Mouse (Mus musculus) liver, embryonic 15.5 days (tissue): ENCODE measurements around the gene Gtf2h3. TPM values are rescaled to one million over a fixed set of nuclear protein-coding genes. Genes with fewer than 3 reads are reported as not detected.
A peak's percentile ranks its signal among the peaks of the same experiment; 100 is the strongest.
"Not testable (repeated sequence)": the region's sequence is repeated elsewhere in the genome, so short reads cannot be mapped to it uniquely, and the experiment has no call there.

Experiments used
- ATAC-seq: fragments of 200-750 bp; cut with Nextera tagmentation; 2 replicates; pipeline ENCODE4 v1.8.0; 2017; ENCODE audit warnings: moderate number of reproducible peaks, mild to moderate bottlenecking, moderate library complexity; ENCODE audit not compliant: insufficient read depth
- H3K27ac ChIP-seq: fragments of 300-500 bp; sonication (generic); replicated peaks from 2 replicates; pipeline ENCODE4 v1.5.1; 2015; ENCODE audit warnings: mild to moderate bottlenecking, inconsistent platforms
- H3K27me3 ChIP-seq: fragments of 300-500 bp; sonication (generic); 2 replicates; pipeline ENCODE4 v1.6.1; 2015; ENCODE audit warnings: mild to moderate bottlenecking, inconsistent platforms
- H3K36me3 ChIP-seq: fragments of 300-500 bp; sonication (generic); replicated peaks from 2 replicates; pipeline ENCODE4 v1.6.1; 2015; ENCODE audit warnings: moderate library complexity, mild to moderate bottlenecking, inconsistent platforms
- H3K4me1 ChIP-seq: fragments of 300-500 bp; sonication (generic); replicated peaks from 2 replicates; pipeline ENCODE4 v1.6.1; 2015; ENCODE audit warnings: inconsistent platforms
- H3K4me2 ChIP-seq: fragments of 300-500 bp; sonication (generic); 2 replicates; pipeline ENCODE4 v1.6.1; 2015; ENCODE audit warnings: moderate library complexity, mild to moderate bottlenecking, inconsistent platforms
- H3K4me3 ChIP-seq: fragments of 300-500 bp; sonication (generic); replicated peaks from 2 replicates; pipeline ENCODE4 v1.5.1; 2015; ENCODE audit warnings: mild to moderate bottlenecking, inconsistent platforms
- H3K9ac ChIP-seq: fragments of 300-500 bp; sonication (generic); 2 replicates; pipeline ENCODE4 v1.6.1; 2015; ENCODE audit warnings: moderate library complexity, mild to moderate bottlenecking, inconsistent platforms
- H3K9me3 ChIP-seq: fragments of 300-500 bp; sonication (generic); replicated peaks from 2 replicates; pipeline ENCODE4 v1.6.1; 2016; ENCODE audit warnings: inconsistent platforms
- WGBS: fragments of 180-500 bp; shearing (Covaris S2); methylation state at CpG from one replicate; pipeline ENCODE4 v1.1.7; 2015; ENCODE audit warnings: mixed read lengths; ENCODE audit not compliant: insufficient replicate concordance; 5-methylcytosine and 5-hydroxymethylcytosine counted together
- polyA plus RNA-seq: library from polyadenylated mRNA; unstranded; fragments of >200 nt; fragmentation: Nextera tagmentation; extraction: Ambion mirVana; gene quantifications from 2 replicates; pipeline ENCODE4 v1.2.1, GENCODE M21; 2015

Gtf2h3 gene
- polyA plus RNA-seq, 1 experiment from 2014 or later: 19.4 TPM

DNA sequence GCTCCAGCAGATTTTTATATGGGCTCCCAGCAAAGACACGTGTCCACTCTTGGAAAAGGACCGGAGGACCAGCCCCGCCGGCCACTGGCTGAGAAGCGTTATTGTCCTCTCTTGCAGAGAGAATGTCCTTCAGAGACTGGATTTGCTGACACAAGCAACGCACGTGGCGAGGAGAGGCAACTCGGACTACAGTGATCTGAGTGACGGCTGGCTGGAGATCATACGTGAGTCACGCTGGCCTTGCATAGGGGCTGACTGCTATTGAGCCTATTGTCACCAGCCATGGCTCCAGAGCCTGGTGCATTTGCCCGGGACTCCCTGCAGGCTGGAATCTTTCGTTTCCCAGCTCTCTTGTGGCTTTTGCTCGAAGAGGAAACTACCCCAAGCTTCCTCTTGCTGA, 44.0 kb downstream of the Gtf2h3 start:
- 60% methylated on average over 15 of the region's 15 CpGs for WGBS

DNA sequence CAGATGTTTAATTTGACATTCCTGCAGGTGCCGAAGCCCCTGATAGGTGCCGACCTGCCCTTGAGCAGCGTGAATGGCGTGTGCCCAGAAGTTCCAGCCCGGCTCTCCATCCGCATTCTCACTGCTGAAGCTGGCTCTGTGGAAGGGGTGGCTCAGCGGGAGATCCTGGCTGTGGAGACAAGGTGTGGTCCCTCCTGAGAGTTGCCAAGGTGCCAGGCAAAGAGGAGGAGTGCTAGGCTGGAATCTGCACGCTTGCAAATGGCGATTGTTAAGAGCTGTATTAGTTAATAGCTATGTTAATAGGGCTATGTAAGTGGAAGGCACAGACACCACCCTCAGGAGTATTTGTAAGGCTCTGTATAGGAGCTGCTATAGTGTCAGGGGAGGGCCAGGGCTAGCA, 45.4 kb downstream of the Gtf2h3 start:
- 77% methylated on average over 9 of the region's 9 CpGs for WGBS
- H3K9me3 ChIP-seq: no peaks in the 10 kb centered on the region
- no peak for ATAC-seq
- no peaks in the 10 kb centered on the region for H3K27me3 ChIP-seq
- H3K4me3 ChIP-seq: no peak overlapping the region
- H3K4me1 ChIP-seq: peaks cover 10% of the 10 kb centered on the region
- H3K9ac ChIP-seq: no peak overlapping the region
- no peak overlapping the region for H3K27ac ChIP-seq
- no peaks in the 10 kb centered on the region for H3K36me3 ChIP-seq
- H3K4me2 ChIP-seq: no peak overlapping the region

More for the DNA sequence above, 44.0 kb downstream of the Gtf2h3 start:
- no peak overlapping the region for H3K9ac ChIP-seq
- no peaks in the 10 kb centered on the region for H3K27me3 ChIP-seq
- no peak overlapping the region for H3K4me3 ChIP-seq
- no peaks in the 10 kb centered on the region for H3K36me3 ChIP-seq
- peaks cover 2% of the 10 kb centered on the region for H3K4me1 ChIP-seq
- no peak overlapping the region for H3K4me2 ChIP-seq
- no peaks in the 10 kb centered on the region for H3K9me3 ChIP-seq
- no peak for ATAC-seq
- H3K27ac ChIP-seq: no peak overlapping the region

DNA sequence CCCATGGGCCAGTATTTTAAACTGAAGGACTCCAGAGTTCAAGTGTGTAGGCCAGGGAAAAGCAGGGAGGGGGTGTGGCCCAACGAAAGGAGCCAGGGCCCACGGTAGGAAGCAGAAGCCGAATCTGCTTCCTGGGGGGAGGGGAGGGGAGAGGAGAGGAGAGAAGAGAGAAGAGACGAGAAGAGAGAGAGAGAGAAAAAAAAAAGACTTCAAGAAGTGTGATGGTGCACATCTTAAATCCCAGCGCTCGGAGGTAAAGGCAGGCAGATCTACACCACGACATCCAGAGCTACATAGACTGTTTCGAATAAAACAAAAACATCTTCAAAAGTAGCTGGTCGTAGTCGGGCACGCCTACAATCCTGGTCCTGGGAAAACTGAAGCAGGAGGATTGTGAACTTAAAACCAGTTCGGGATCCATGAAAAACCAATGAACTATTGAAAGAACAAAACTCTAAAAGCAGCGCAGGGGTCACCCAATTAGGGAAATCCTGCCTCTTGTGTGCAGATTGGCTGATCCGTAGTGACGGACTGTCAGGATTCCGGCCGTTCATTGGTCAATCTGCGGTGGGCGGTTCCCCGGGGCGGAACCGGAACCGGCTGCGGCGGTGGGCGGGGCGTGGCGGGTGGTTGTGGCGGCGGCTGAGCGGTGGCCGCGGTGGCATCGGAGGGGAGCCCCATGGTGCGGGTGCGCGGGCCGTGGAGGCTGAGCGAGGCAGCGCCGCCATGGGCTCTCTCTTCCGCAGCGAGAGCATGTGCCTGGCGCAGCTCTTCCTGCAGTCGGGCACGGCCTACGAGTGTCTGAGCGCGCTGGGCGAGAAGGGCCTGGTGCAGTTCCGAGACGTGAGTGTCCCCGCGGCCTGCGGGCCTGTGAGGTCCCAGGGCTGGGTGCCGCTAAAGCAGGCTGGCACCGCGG, 49.8 kb downstream of the Gtf2h3 start, which contains the start of gene Atp6v0a2:
Gene Atp6v0a2, plus strand, starts transcription at position 129 of the 916 bp plus-strand sequence.
- ATAC-seq: peak; percentile 92
- Histone ChIP-seq H3K9ac (peak within 1 kb of the TSS; percentile 87), H3K36me3 (peaks cover 3% of the 10 kb centered on the region; the same call in 1 of the 2 replicates), H3K27ac (peak within 1 kb of the TSS; percentile 77), H3K4me1 (peaks cover 27% of the 10 kb centered on the region), H3K9me3 (no peaks in the 10 kb centered on the region), H3K27me3 (no peaks in the 10 kb centered on the region), H3K4me2 (peak within 1 kb of the TSS; percentile 96), H3K4me3 (peak within 1 kb of the TSS; percentile 94)
- under 1% methylated on average over 58 of the region's 58 CpGs for WGBS

DNA sequence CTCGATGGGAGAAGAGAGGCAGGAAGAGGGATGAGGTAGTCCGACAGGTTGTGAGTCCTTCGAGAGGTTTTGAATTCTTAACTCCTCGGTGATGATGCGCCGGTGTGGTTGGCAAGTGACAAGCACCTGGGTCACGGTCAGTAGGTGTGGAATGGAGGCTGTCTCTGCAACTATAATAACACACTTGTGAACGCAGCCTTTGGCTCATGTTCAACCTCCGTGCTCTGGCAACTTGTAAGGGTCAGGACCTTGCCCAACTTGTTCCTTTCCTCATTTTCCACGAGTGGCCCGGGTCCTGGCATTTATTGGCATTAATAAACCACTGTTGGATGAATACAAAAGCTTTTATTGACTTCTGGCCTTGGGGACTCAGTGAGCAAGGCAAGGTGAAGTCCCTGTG, 50.7 kb downstream of the Gtf2h3 start:
- Histone ChIP-seq H3K4me3 (peak overlapping the region; percentile 94), H3K36me3 (peaks cover 11% of the 10 kb centered on the region), H3K4me1 (peaks cover 27% of the 10 kb centered on the region), H3K9me3 (no peaks in the 10 kb centered on the region), H3K4me2 (peak overlapping the region; percentile 96), H3K27ac (0 out of 2 replicates have a peak overlapping the region, but pooled peaks have one; percentile 68), H3K9ac (peak overlapping the region; percentile 87), H3K27me3 (no peaks in the 10 kb centered on the region)
- no peak for ATAC-seq
- WGBS: 7% methylated on average over 11 of the region's 11 CpGs

DNA sequence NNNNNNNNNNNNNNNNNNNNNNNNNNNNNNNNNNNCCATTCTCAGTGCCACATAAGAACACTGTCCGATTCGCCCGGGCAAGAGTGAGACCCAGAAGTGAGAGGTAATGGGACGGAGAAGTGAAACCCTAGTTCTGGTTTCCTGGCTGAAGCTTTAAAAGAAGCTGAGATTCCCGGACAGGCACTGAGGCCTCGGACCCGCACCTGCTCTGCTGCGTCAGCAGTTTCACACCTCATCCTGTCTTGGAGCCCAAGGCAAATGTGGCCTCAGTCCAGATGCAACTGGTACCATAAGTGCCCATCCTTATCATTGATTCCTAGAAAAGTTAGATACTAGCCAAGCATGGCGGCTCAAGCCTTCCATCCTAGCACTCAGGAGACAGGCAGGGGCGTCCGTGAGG, 52.7 kb downstream of the Gtf2h3 start:
- H3K4me3 ChIP-seq: no peak overlapping the region
- ATAC-seq: no peak
- 75% methylated on average over 11 of the region's 11 CpGs for WGBS
- H3K4me2 ChIP-seq: no peak overlapping the region
- no peaks in the 10 kb centered on the region for H3K9me3 ChIP-seq
- H3K9ac ChIP-seq: no peak overlapping the region
- peaks cover 29% of the 10 kb centered on the region for H3K36me3 ChIP-seq
- H3K27ac ChIP-seq: no peak overlapping the region
- no peaks in the 10 kb centered on the region for H3K27me3 ChIP-seq
- peaks cover 27% of the 10 kb centered on the region for H3K4me1 ChIP-seq

DNA sequence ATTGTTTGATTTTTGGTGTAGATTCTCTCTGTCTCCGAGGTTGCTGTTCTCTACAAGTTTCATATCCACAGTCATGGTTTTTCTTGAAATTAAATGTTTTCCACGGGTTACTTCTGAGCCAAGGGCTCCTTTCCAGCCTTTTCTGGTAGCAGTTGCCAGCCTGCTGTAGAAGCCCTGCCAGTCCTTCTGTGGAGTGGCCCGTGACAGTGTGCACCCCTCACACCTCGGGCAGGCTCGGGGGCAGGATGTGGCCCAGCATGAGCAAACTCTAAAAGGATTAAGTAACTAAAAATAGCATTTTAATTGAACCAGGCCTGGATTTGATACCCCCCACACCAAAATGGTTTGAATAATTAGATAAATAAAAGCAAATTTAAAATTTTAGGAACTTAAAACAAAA, 53.5 kb downstream of the Gtf2h3 start:
- Histone ChIP-seq H3K27me3 (no peaks in the 10 kb centered on the region), H3K9me3 (no peaks in the 10 kb centered on the region), H3K4me1 (peaks cover 27% of the 10 kb centered on the region), H3K9ac (no peak overlapping the region), H3K4me2 (no peak overlapping the region), H3K4me3 (no peak overlapping the region), H3K36me3 (peaks cover 37% of the 10 kb centered on the region), H3K27ac (no peak overlapping the region)
- no peak for ATAC-seq
- 57% methylated on average over 5 of the region's 5 CpGs for WGBS

DNA sequence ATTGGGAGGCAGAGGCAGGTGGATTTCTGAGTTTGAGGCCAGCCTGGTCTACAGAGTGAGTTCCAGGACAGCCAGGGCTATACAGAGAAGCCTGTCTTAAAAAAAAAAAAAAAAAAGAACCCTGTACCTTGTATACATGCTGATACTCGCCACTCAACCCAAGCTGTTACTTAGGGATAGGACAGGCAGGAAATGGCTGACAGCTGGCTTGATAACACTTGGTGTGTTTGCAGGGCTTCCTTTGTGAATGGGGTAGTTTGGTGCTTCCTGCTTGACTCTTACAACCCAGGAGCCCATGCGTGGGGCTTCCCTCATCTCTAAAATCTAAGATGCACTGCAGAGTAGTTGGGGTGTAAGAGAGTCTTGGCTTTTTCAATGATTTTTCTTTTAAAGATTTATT, 54.5 kb downstream of the Gtf2h3 start:
- H3K36me3 ChIP-seq: peaks cover 45% of the 10 kb centered on the region
- peaks cover 20% of the 10 kb centered on the region for H3K4me1 ChIP-seq
- WGBS: 23% methylated on average over 2 of the region's 2 CpGs
- no peaks in the 10 kb centered on the region for H3K9me3 ChIP-seq
- no peak for ATAC-seq
- H3K4me3 ChIP-seq: no peak overlapping the region
- H3K27me3 ChIP-seq: no peaks in the 10 kb centered on the region
- no peak overlapping the region for H3K4me2 ChIP-seq
- H3K9ac ChIP-seq: no peak overlapping the region
- H3K27ac ChIP-seq: no peak overlapping the region

DNA sequence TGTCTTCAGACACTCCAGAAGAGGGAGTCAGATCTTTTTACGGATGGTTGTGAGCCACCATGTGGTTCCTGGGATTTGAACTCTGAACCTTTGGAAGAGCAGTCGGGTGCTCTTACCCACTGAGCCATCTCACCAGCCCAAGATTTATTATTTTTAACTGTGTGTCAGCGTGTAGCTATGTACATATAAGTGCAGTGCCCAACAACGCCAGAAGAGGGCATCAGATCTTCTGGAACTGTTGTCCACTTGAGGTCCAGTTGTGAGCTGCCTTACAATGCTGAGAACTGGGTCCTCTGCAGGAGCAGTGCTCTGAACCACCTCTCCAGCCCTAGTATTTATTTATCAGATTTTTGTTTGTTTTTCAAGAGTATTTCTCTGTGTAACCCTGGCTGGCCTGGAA, 56.1 kb downstream of the Gtf2h3 start:
- H3K36me3 ChIP-seq: peaks cover 62% of the 10 kb centered on the region
- not testable (repeated sequence) for H3K27ac ChIP-seq
- WGBS: 73% methylated on average over 4 of the region's 4 CpGs

DNA sequence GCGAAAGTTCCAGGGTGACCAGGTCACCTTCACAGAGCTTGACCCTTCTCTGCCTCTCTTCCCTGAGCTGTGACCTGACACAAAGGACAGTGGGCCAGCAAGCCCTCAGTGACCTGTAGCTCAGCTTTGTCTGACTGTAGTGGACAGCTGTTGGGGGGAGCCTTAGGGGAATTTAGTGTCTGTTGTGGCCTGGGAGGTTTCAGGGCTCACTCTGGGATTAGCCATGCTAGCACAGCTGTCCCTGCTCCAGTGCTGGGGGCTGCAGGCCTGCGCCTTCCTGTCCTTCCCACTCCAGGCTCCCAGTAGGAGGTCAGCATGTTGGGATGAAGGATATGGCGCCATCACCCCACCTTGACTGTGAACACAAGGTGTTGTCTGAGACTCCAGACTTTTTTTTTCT, 57.2 kb downstream of the Gtf2h3 start:
- WGBS: 77% methylated on average over 3 of the region's 3 CpGs
- ATAC-seq: no peak
- Histone ChIP-seq H3K27ac (no peak overlapping the region), H3K4me1 (no peaks in the 10 kb centered on the region; the same call in 1 of the 2 replicates), H3K27me3 (no peaks in the 10 kb centered on the region), H3K9ac (no peak overlapping the region), H3K36me3 (peaks cover 66% of the 10 kb centered on the region), H3K4me3 (no peak overlapping the region), H3K9me3 (no peaks in the 10 kb centered on the region), H3K4me2 (no peak overlapping the region)

More for the DNA sequence above, 56.1 kb downstream of the Gtf2h3 start:
- not testable (repeated sequence) for H3K9ac ChIP-seq, H3K4me3 ChIP-seq, H3K9me3 ChIP-seq, H3K4me2 ChIP-seq, H3K27me3 ChIP-seq, H3K4me1 ChIP-seq, ATAC-seq

DNA sequence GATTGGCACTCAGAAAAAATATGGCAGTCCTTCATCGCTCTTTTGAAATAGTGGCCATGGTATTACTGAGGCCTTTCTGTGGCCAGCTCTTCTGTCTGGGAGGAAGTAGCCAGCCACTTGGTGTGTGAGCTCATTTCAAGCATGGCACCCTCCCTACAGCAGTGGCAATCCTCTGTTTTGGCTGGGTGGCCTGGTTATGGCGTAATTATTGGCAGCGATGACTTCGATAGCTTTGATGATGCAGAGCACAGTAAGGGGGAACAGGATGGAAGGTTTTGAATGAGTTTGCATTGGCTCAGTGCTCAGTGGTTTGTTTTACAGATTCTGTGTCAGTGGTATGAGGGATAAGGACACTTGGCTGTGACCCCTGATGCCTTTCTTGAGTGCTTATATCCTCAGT, 57.8 kb downstream of the Gtf2h3 start:
- Histone ChIP-seq H3K4me2 (no peak overlapping the region), H3K9ac (no peak overlapping the region), H3K27me3 (no peaks in the 10 kb centered on the region), H3K36me3 (peaks cover 72% of the 10 kb centered on the region), H3K4me1 (no peaks in the 10 kb centered on the region; the same call in 1 of the 2 replicates), H3K9me3 (no peaks in the 10 kb centered on the region), H3K4me3 (no peak overlapping the region), H3K27ac (no peak overlapping the region)
- no peak for ATAC-seq
- 86% methylated on average over 4 of the region's 4 CpGs for WGBS

DNA sequence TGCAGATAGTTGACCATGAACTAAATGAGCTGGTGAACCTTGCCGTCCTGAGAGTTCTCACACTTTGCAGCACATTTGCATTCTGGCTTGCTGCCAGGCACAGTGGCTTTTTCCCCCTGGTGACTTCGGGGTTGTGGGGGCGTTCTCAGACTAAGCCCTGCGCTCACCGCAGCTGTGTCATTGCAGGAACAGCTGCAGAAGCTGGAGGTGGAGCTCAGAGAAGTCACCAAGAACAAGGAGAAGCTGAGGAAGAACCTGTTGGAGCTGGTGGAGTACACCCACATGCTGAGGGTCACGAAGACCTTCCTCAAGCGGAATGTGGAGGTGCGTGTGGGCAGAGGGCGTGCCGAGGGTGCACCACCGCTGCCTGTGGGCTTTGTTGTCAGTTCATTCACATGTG, 58.4 kb downstream of the Gtf2h3 start:
- Histone ChIP-seq H3K9ac (no peak overlapping the region), H3K9me3 (no peaks in the 10 kb centered on the region), H3K4me1 (no peaks in the 10 kb centered on the region), H3K4me2 (no peak overlapping the region), H3K4me3 (no peak overlapping the region), H3K27me3 (no peaks in the 10 kb centered on the region), H3K27ac (no peak overlapping the region), H3K36me3 (peaks cover 78% of the 10 kb centered on the region)
- 79% methylated on average over 11 of the region's 11 CpGs for WGBS
- no peak for ATAC-seq
